Mouse (Mus musculus) left cerebral cortex, adult 8-10 months (tissue): ENCODE measurements around the gene Tmem59l. TPM values are rescaled to one million over a fixed set of nuclear protein-coding genes. Genes with fewer than 3 reads are reported as not detected.
"Not testable (repeated sequence)": the region's sequence is repeated elsewhere in the genome, so short reads cannot be mapped to it uniquely, and the experiment has no call there.

Experiments
- DNase-seq, 2 experiments: peaks; one replicate each; pipeline ENCODE4 v3.0.0; 2022; ENCODE audit warnings: low spot score in 2 of 2
- total RNA-seq, 4 experiments: library from RNA; stranded (reverse); gene quantifications; 2 replicates each; pipeline ENCODE4 v1.2.4; 2022

The Tmem59l gene
- 100 to 1,000 TPM; 271 to 280 (median 273) TPM for total RNA-seq

DNA sequence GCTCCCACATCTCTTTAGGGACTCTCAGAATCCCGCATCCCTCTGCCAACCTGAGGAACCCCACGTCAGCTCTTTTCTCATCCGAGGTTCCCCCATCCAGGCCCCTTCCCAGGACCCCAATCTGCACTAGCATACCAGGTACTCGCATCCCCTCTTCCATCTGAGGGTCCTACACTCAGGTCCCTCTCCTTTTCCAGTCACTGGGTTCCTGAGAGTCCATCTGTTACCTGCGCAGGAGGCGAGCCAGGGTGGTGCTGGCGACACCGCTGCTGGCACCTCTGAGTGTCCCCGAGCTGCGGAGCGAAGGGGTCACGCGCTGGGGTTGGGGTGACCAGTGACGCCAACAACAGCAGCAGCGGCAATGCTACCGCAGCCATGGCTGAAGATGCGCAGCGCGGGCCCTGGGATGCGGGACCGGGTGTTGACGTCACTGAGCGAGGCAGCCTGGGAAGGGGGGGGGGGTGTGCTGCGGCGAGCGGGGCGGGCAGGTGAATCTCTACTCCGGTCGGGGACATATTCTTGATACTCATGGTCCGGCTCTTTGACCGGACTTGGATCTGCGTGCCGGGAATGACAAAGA, at the start of gene Tmem59l:
Gene Tmem59l, minus strand, starts transcription at position 418 of the 580 bp plus-strand sequence.
- no peak for DNase-seq

DNA sequence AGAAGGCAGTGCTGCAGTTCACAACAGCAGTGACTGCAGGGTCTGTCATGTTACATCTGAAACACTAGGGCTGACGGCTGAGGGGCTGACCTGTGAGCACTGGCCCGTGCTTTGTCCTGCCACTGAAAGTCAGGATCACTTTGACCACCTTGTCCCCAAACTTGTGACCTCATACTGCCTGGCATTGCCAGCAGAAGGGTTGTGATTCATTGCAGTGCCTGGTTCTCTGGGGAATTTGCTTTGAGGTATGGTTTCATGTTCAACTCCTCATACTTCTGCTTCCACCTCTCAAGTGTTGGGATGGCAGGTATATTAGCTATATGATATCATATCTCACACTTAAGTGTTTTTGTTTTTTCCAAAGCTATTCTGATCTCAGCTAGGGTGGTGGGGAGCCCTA, 48.5 kb upstream of the Tmem59l start:
- DNase-seq, result no peak

DNA sequence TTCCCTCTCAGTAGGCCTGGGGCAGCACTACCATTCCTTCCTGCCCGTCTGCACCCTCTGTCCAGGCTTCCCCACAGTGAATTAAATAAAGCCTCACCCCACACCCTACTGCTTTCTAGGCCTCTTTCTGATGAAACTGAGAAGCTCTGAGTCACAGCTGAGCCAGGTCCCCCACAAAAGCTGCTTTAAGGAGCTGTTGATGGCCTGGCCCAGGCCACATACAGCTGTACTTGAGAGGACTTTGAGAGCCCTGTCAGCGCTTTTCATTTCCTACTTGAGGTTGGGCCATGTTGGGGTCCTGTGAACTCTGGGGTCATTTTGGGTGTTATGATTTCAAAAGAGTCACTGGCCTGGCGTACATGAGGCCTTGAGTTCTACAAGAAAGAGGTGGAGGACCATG, 48.1 kb upstream of the Tmem59l start:
- no peak for DNase-seq

DNA sequence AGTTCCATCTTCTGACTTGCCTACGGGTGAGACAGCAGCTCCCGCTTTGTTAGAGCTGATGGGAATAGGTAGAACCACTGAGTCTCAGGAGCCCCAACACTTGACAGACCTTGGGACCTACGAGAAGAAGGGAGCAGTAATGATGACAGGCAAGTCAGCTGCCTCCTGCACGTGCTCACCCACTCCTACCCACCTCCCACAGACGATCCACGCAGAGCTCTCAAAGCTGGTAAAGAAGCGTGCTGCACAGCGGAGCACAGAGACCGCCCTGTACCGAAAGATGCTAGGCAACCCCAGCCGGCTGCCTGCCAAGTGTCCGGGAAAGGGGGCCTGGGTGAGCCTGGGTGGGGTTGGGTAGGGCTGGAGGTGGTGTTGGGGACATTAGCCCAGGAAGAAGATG, 47.1 kb upstream of the Tmem59l start:
- DNase-seq, result peak in 1 of 2 experiments; percentile 56

DNA sequence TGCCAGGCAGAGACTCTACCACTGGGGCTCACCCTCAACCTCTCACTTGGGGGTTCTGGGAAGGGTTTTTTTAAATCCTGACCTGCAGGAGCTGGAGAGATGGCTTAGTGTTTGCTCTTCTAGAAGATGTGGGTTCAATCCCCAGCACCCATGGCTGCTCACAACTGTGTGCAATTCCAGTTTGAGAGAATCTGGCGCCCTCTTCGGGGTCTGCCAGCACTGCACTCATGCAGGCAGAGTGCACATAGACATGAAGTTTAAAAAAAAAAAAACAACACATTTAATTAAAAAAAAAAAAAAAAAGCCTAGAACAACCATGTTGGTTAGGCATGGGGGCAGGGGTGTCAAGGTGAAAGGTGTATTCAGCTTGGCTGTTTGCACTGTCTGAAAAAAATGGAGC, 43.2 kb upstream of the Tmem59l start:
- DNase-seq, result no peak

DNA sequence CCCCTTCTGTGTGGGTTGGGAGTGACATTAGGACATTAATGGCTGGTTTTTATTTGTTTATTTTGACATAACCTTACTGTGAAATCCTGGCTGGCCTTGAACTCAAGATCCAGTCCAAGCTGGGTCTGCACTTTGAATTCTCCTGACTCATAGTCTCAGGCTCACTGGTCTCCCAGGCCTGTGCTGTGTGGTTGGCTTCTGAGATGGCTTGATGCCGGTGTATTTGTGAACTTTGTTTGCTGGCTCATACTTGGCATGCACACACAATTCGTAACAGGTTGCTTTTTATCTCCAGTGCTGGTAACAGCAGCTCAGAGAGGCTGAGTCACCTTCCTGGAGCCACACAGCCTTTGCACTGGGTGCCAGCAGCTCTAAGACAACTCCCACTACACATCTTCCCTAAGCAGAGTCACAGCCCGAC, 42.6 kb upstream of the Tmem59l start:
- DNase-seq, result no peak

DNA sequence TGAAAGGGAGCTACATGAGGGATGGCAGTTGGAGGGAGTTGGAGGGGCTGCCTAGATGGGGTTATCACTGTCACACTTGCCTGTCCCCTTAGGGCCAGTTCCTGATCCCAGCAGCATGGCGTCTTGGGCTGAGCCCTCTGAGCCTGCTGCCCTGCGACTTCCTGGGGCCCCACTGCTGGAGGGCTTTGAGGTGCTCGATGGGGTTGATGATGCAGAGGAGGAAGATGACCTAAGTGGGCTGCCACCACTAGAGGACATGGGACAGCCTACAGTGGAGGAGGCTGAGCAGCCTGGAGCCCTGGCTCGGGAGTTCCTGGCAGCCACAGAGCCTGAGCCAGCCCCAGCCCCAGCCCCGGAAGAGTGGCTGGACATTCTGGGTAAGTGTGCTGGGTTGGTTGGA, 42.1 kb upstream of the Tmem59l start:
- no peak for DNase-seq

DNA sequence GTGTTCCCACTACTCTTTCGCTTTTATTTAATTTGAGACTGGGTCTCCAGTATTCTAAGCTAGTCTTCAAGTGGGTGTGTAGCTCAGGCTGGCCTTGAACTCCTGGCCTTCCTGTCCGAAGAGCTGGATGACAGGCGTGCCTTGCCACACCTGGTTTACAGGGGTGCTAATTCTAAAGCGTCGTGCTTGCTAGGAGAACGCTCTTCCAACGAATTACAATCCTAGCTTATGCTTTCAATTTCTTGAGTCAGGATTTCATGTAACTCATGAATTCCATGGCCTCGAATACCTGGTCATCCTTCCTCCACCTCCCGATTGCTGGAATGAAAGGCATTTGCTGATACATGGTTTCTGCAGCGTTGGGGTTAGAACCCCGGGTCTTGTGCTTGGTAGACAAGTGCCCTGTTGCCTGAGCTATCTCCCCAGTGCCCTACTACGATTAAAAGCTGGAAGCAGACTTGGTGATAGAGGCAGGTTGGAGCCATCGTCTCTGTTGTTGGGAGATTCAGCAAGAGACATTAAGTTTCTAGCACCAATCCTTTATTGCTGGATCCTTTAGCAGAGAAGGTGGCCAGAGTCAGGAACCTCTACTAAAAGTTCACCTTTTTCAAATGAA, 41.1 kb upstream of the Tmem59l start:
- DNase-seq, result no peak

DNA sequence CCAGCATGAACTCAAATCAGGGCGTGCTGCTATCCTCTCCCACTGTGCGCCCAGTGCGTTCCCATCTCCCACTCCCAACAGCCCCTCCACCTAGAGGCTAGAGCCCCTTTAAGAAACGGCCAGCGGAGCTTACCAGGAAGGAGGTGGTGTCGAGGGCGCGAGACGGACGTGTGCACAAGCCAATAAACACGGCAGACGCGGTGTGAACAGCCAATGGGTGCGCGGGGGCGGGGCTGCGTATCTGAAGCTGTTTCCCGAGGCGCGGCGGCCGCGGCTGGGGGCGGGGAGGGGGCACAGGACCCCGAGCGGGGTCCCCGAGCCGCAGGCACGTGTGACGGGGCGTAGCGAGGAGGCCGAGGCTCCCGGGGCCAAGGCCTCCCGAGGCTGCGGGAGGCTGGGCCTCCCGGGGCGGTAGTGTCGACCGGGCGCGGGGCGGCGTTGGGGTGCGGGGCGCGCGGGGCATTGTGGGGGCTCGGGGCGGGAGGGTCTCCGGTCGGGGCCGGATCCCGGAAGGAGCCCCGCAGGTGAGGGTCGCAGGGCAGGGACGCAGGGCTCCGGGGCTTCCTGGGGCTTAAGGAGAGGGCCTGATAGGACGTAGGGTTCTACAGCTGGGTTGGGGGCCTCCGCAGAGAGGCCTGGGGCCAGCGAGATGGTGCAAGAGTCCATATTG, 40.5 kb upstream of the Tmem59l start, which contains the start of the genes Fkbp8 and Kxd1:
Gene Fkbp8, plus strand, starts transcription at position 213 of the 670 bp plus-strand sequence.
Gene Kxd1, minus strand, starts transcription at position 445 of the 670 bp plus-strand sequence.
- peak; percentile 97 to 99 for DNase-seq

DNA sequence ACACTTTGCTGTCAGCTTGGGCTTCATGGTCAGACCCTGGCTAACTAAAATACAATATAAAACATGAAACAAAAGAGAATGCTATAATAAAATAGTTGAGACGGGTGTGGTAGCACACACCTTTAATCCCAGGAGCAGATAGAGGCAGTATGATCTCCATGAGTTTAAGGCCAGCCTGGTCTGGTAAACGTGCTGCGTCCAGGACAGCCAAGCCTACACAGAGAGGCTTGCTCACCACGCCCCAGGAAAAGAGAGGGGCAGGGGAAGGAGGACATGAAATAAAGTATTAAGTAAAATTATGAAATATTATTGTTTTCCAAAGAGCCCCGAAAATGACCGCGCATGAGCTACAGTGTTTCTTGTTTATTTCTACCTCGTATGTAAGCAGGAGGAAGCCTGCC, 40.0 kb upstream of the Tmem59l start:
- no peak for DNase-seq

DNA sequence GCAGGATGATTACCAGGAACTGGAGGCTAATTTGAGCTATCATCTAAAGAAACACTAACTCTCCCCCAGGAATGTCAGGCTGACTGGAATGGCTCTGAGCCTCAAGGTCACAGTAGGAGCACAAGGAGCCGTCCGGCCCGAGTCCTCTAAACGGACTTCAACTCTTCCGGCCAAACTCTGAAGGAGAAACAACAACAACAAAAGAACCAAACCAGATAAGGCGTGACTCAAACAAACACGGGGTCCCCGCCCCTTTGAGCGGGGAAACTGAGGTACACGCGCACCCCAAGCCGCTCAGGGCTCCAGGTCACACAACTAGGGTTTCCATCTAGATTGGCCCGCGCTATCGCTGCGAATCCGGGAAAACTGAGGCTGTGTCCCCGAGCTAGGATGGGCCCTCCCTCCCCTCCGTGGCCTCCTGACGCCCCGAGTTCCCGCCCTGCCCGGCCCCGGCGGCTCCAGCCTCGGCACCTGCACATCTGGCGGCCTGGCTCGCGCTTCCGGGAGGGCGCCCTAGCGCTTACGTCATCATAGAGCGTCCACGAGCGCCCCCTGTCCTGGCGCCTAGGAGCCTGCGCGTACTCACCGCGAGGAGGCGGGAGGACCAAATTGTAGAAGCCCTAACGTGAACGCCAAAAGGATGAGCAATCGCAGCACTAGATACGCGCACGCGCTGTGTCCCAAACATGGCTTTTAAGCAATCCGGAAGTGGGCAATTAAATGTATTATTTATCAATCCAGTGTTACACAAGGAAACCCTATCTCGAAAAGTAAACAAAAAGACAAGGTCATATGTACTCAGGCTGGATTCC, 35.6 kb upstream of the Tmem59l start:
- DNase-seq, result peak; percentile 90 to 96

DNA sequence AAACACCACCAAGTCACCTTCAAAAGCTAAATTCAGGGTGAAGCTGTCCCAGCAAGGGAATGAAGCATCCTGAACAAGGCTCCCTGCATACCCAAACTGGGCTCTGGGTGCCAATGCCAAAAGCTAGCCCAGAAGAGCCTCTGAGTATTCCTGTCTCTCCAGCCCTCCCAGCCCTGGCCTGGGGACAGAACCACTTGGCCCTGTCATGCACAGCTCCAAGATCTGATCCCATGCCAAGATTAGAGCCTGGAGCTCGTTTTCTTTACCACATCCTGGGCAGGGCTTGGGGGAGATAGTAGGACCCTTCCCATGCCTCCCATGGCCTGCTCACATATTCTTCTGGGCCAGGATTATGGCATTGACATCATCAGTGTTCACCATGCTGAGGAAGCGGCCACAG, 32.4 kb upstream of the Tmem59l start:
- DNase-seq, result no peak

DNA sequence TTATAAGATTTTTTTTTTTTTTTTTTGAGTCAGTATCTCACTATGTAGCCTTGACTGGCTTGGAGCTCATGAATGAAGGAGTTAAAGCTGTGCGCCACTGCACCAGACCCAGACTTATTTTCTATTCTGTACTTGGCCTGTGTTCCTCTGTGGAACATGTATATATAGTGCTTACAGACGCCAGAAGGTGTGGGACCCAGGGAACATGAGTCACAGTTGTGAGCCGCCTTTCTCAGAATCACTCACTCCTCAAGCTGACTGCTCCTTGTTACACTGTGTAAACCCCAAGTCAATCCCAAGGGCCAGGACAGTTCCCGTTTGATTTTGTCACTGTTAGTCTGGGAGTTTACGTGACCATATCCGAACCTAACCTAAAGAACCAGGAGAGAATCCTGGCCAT, 31.9 kb upstream of the Tmem59l start:
- no peak for DNase-seq

DNA sequence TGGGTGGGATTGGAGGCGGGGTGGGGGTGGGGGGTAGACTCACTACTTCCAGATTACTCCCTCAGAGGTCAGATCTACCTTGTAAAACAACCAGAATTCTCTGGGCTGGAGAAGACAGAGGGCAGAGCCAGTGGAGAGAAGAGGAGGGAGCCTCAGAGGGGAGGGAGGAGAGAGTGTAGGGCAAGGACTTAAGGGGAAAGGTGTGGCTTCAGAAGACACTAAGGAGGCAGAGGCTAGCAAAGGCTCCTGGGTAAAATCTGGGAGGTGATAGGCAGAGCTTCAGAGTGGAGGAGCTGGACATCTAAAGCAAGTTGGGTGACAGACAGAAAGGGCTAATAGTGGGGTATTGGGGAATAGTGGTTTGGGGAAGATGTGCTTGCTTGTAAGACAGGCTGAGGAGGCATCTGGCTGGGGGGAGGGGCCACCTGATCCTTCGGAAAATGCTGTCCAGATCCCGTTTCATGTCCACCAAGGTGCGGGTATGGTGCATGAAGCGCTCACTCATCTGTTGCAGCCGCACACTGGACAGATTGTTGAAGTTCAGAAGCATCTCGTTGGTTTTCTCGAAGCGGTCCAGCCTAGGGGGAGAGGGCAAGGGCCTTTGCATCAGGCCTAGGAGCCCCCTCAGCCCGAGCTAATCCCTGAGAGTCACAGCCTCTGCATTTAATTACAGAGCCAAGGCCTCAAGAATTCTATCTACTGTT, 30.9 kb upstream of the Tmem59l start:
- DNase-seq, result no peak

DNA sequence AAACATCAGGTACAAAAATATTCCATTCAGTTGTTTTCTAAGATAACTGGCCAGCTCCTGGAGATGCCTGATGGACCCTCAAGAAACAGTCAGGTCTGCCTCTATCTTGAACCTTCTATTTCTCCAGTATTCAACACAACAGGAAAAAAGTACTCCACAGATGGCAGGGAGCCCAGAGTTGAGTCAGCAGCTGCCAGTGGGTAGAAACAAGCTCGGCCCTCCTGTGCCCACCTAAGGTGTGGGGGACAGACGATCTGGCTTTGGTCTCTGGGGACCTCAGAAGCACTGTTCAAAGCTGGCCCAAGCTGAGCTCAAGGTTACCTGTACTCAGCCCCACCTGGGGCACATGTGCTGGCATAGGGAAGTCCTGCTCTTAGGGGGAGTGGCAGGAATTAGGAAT, 26.3 kb upstream of the Tmem59l start:
- no peak for DNase-seq

DNA sequence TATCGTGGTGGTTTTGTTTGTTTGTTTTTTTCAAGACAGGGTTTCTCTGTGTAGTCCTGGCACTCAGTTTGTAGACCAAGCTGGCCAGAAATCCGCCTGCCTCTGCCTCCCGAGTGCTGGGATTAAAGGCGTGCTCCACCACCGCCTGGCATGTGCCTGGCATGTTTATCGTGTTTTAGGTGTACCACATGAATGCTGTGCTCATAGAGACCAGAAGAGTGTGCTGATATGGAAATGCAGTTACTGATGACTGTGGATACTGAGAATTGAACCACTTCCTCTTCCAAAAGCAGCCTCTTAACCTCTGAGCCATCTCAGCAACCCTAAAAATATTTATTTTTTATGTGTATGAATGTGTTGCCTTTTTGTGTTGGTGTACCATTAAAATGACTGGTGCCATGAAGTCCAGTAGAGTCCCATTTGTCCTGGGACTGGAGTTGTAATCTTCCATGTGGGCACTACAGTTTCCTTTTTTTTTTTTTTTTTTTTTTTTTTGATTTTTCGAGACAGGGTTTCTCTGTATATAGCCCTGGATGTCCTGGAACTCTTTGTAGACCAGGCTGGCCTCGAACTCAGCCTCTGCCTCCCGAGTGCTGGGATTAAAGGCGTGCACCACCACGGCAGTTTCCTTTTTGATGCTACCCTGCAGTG, 25.2 kb upstream of the Tmem59l start:
- DNase-seq, result no peak

DNA sequence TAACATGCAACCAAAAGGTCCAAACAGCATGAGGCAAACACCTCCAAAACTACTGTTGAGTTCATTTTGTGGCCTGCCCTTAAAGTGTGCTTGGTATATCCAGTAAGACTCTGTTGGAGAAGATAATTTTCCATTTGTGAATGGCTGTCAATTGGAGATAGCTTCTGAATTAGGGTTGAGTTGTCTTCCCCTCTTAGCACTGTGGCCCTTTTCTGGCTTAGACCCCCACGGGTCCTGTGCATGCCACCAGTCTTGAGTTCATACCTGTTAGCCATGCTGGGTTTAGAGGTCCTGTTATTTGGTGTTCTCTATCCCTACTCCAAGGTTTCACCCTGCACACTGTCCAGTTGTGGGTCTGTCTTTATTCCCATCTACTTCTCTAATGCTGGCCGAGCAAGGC, 24.6 kb upstream of the Tmem59l start:
- DNase-seq, result no peak

DNA sequence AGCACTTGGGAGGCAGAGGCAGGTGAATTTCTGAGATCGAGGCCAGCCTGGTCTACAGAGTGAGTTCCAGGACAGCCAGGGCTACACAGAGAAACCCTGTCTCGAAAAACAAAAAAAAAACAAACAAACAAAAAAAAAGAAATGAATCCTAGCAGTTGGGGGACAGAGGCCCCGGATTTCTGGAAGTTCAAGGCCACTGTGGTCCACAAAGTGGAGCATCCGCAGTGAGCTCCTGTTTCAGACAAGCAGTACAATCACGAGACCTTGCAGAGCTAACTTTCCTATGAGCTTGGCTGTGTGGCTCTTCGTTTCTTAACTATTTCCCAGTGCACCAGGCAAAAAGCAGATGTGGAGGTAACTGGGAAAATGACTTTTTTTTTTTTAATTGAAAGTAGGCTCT, 24.0 kb upstream of the Tmem59l start:
- DNase-seq, result not testable (repeated sequence)

DNA sequence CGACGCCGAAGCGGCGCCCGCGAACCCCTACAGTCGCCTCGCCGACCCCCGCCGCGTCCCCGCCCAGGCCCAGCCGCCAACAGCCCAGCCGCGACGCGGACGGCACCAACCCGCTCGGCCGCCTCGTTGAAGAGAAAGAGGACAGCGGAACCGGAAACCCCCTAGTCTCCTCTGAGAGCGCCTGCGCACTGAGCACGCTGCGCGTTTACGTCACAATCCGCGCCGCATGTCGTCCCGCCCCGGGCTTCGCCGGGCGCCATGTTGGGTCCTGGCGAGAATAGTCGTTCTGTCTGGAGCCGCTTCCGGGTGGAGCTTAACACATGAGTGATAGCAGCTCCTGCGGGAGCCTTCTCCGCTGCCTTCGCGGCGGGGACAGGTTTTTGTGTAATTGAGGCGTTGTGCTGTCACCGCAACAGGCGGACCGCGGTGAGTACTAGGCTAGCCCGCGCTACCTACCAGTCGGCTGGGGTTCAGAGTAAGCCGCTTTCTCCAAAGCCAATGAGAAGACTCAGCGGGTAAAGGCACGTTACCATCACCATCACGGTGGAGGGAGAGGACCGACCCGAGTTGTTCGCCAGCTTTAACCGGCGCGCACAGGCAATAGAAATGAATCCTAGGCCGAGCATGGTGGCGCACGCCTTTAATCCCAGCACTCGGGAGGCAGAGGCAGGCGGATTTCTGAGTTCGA, 23.2 kb upstream of the Tmem59l start, which contains the start of gene Uba52:
Gene Uba52, minus strand, starts transcription at position 574 of the 688 bp plus-strand sequence.
- DNase-seq, result peak; percentile 93 to 96
